Mouse (Mus musculus): ENCODE data around the gene Bmpr1b.

GRCm38 (mm10) chr3:141950642-141951041, 218.6 kb downstream of the Bmpr1b start:
- TF ChIP-seq CTCF (IDR thresholded peaks at IDR 0.05) = no peak
- no peak for TF ChIP-seq EP300 (IDR thresholded peaks at IDR 0.05)

Data from lung, postnatal 0 days (tissue).